Comparison of ENCODE assay signal across 8 mouse cellular contexts in genomic region chr13:37312222-37312928, GRCm38 (mm10). TPM values are rescaled to one million over a fixed set of nuclear protein-coding genes. Genes with fewer than 3 reads are reported as not detected.
DNase-seq lines count a peak whose midpoint lies in the region; ATAC-seq lines count a peak whose summit lies in the region.

No protein-coding gene starts in this region.

- peak overlapping the region; percentile 40 for H3K4me3 ChIP-seq in brown adipose tissue, adult 24 weeks (ENCODE audit: insufficient read depth, low read depth, low read length)
- peak overlapping the region; percentile 37 for H3K4me3 ChIP-seq in forebrain, embryonic 12.5 days (replicated peaks)
- peak overlapping the region; percentile 51 for H3K4me3 ChIP-seq in heart, embryonic 16.5 days (ENCODE audit: low read length)
- H3K4me3 ChIP-seq in liver, embryonic 13.5 days (replicated peaks): peak overlapping the region; percentile 29
- H3K4me3 ChIP-seq in stomach, embryonic 14.5 days (ENCODE audit: low read depth, low read length): peak overlapping the region; percentile 16

- peak overlapping the region; percentile 67; the same call in 1 of the 2 replicates for H3K27ac ChIP-seq in brown adipose tissue, adult 24 weeks (replicated peaks; ENCODE audit: low read depth, low read length)
- peak overlapping the region; percentile 89 for H3K27ac ChIP-seq in forebrain, embryonic 12.5 days
- H3K27ac ChIP-seq in heart, embryonic 16.5 days (ENCODE audit: low read length): no peak overlapping the region
- H3K27ac ChIP-seq in liver, embryonic 13.5 days: no peak overlapping the region
- no peak overlapping the region for H3K27ac ChIP-seq in stomach, embryonic 14.5 days (ENCODE audit: low read length)

- WGBS in forebrain, embryonic 12.5 days: 2% methylated on average over 25 of the region's 25 CpGs
- 2% methylated on average over 25 of the region's 25 CpGs for WGBS in heart, embryonic 16.5 days
- WGBS in liver, embryonic 13.5 days (ENCODE audit: insufficient replicate concordance): 4% methylated on average over 25 of the region's 25 CpGs
- 3% methylated on average over 25 of the region's 25 CpGs for WGBS in stomach, embryonic 14.5 days

- peak overlapping the region; percentile 62 for H3K4me2 ChIP-seq in forebrain, embryonic 12.5 days
- H3K4me2 ChIP-seq in heart, embryonic 16.5 days (ENCODE audit: low read depth, low read length): peak overlapping the region; percentile 85
- H3K4me2 ChIP-seq in liver, embryonic 13.5 days: peak overlapping the region; percentile 61
- H3K4me2 ChIP-seq in stomach, embryonic 14.5 days (replicated peaks; ENCODE audit: low read depth, low read length): peak overlapping the region; percentile 67

- peak overlapping the region; percentile 36 for H3K9ac ChIP-seq in forebrain, embryonic 12.5 days
- peak overlapping the region; percentile 71 for H3K9ac ChIP-seq in heart, embryonic 16.5 days (ENCODE audit: low read length)
- peak overlapping the region; percentile 13; the same call in 1 of the 2 replicates for H3K9ac ChIP-seq in liver, embryonic 13.5 days
- H3K9ac ChIP-seq in stomach, embryonic 14.5 days (replicated peaks; ENCODE audit: low read depth, low read length): peak overlapping the region; percentile 31; the same call in 1 of the 2 replicates

- H3K36me3 ChIP-seq in forebrain, embryonic 12.5 days (replicated peaks): no peaks in the 10 kb centered on the region
- no peaks in the 10 kb centered on the region for H3K36me3 ChIP-seq in heart, embryonic 16.5 days (ENCODE audit: control insufficient read depth, insufficient read depth)
- no peaks in the 10 kb centered on the region for H3K36me3 ChIP-seq in liver, embryonic 13.5 days
- H3K36me3 ChIP-seq in stomach, embryonic 14.5 days (ENCODE audit: control insufficient read depth, insufficient read depth, low read length): no peaks in the 10 kb centered on the region

- ATAC-seq in CD4-positive, CD25-positive, alpha-beta regulatory T cell, adult 4 months: peak; percentile 82
- ATAC-seq in forebrain, embryonic 12.5 days (ENCODE audit: low FRiP score): peak; percentile 96
- peak; percentile 91 for ATAC-seq in heart, embryonic 16.5 days (replicated peaks; ENCODE audit: extremely low read depth, insufficient read depth, low FRiP score)
- peak; percentile 41; the same call in 1 of the 2 replicates for ATAC-seq in liver, embryonic 13.5 days (ENCODE audit: low read depth)
- ATAC-seq in stomach, embryonic 14.5 days (ENCODE audit: insufficient number of reproducible peaks, insufficient read depth, low FRiP score, low read depth): peak; percentile 95

- H3K4me1 ChIP-seq in brown adipose tissue, adult 24 weeks (ENCODE audit: control insufficient read depth, insufficient read depth, insufficient read length, low read length): no peaks in the 10 kb centered on the region
- H3K4me1 ChIP-seq in forebrain, embryonic 12.5 days: peaks cover 18% of the 10 kb centered on the region
- peaks cover 2% of the 10 kb centered on the region; the same call in 1 of the 2 replicates for H3K4me1 ChIP-seq in heart, embryonic 16.5 days (ENCODE audit: control insufficient read depth, insufficient read depth, low read length)
- 0 out of 2 replicates have a peak, but pooled peaks cover 9% of the 10 kb centered on the region for H3K4me1 ChIP-seq in liver, embryonic 13.5 days (replicated peaks)
- H3K4me1 ChIP-seq in stomach, embryonic 14.5 days (ENCODE audit: control insufficient read depth, insufficient read depth, low read length): 0 out of 2 replicates have a peak, but pooled peaks cover 8% of the 10 kb centered on the region

- no peaks in the 10 kb centered on the region for H3K9me3 ChIP-seq in forebrain, embryonic 12.5 days
- no peaks in the 10 kb centered on the region for H3K9me3 ChIP-seq in heart, embryonic 16.5 days (replicated peaks; ENCODE audit: control insufficient read depth, low read length)
- H3K9me3 ChIP-seq in liver, embryonic 13.5 days (replicated peaks): no peaks in the 10 kb centered on the region
- H3K9me3 ChIP-seq in stomach, embryonic 14.5 days (ENCODE audit: control insufficient read depth, low read depth, low read length): no peaks in the 10 kb centered on the region

- DNase-seq in kidney, postnatal 25 days: peak; percentile 89 to 95
- peak; percentile 44 for DNase-seq in liver, embryonic 13.5 days
- peak; percentile 50 to 73 for DNase-seq in natural killer cell, adult 2 months (ENCODE audit: low spot score in 2 of 2)

- peaks cover 10% of the 10 kb centered on the region; the same call in 1 of the 2 replicates for H3K27me3 ChIP-seq in forebrain, embryonic 12.5 days
- peaks cover 10% of the 10 kb centered on the region; the same call in 1 of the 2 replicates for H3K27me3 ChIP-seq in heart, embryonic 16.5 days (ENCODE audit: control insufficient read depth, insufficient read depth, low read length)
- peaks cover 13% of the 10 kb centered on the region for H3K27me3 ChIP-seq in liver, embryonic 13.5 days
- H3K27me3 ChIP-seq in stomach, embryonic 14.5 days (ENCODE audit: control insufficient read depth, insufficient read depth, low read length): 0 out of 2 replicates have a peak, but pooled peaks cover 3% of the 10 kb centered on the region

RNA-seq across cellular contexts. Expression of gene Ly86, which starts 32.6 kb away (rescaled TPM):
- polyA plus RNA-seq in CD4-positive, CD25-positive, alpha-beta regulatory T cell, adult 4 months (2017; shearing (Covaris generic)): 10 to 100 TPM in 1 of 2 experiments, 1 to 10 TPM in 1; 2.6 to 10.2 TPM
- polyA plus RNA-seq in brown adipose tissue, adult 24 weeks (2012; ENCODE audit: insufficient read depth, insufficient read length, missing spikeins): 8.7 and 12.4 TPM in 2 replicates
- 4.6 and 5.4 TPM in 2 replicates for polyA plus RNA-seq in forebrain, embryonic 12.5 days (2016; fragmentation: Nextera tagmentation; extraction: Ambion mirVana)
- 5.8 and 7.3 TPM in 2 replicates for polyA plus RNA-seq in heart, embryonic 16.5 days (2015; fragmentation: Nextera tagmentation; extraction: Ambion mirVana)
- polyA plus RNA-seq in liver, embryonic 13.5 days (2015; fragmentation: Nextera tagmentation; extraction: Ambion mirVana): 8.9 and 9.8 TPM in 2 replicates
- 13.1 and 14.0 TPM in 2 replicates for polyA plus RNA-seq in stomach, embryonic 14.5 days (2014; fragmentation: Nextera tagmentation; extraction: Ambion mirVana)

Comparison
In these comparisons a context has a peak if more than half of its experiments do, and no peak if none do; other contexts are left out.
1. ATAC-seq: peak in every context shown above with its lines; median percentile 96 in forebrain, embryonic 12.5 days; 95 in stomach, embryonic 14.5 days; 91 in heart, embryonic 16.5 days; 82 in CD4-positive, CD25-positive, alpha-beta regulatory T cell, adult 4 months; 41 in liver, embryonic 13.5 days.
2. H3K27ac ChIP-seq: peak in brown adipose tissue, adult 24 weeks (single experiment) and forebrain, embryonic 12.5 days (single experiment); none in heart, embryonic 16.5 days (single experiment), liver, embryonic 13.5 days (single experiment) and stomach, embryonic 14.5 days (single experiment).
3. H3K9ac ChIP-seq: peak in every context shown above with its lines; median percentile 71 in heart, embryonic 16.5 days; 36 in forebrain, embryonic 12.5 days; 31 in stomach, embryonic 14.5 days; 13 in liver, embryonic 13.5 days.
4. Peak in every context shown above with its lines, with median percentiles within 50 percentile points of each other: H3K4me3 ChIP-seq, H3K4me2 ChIP-seq and DNase-seq.